Mouse (Mus musculus): ENCODE measurements around the gene Gpkow. TPM values are rescaled to one million over a fixed set of nuclear protein-coding genes. Genes with fewer than 3 reads are reported as not detected.

Gene Gpkow
- polyA plus RNA-seq (2012; fragmentation: generic; extraction: Trizol), result 10 to 100 TPM in 1 of 2 experiments, 1 to 10 TPM in 1; 2.5 to 11.5 TPM

GRCm38 (mm10) chrX:7696954-7697381 is at the start of gene Gpkow:
Gene Gpkow, plus strand, starts transcription at chrX:7697131.

GRCm38 (mm10) chrX:7657221-7657639 is 39.7 kb upstream of the Gpkow start, which contains the start of gene Prickle3:
Gene Prickle3, plus strand, starts transcription at chrX:7657260.

GRCm38 (mm10) chrX:7670921-7671623 is 25.9 kb upstream of the Gpkow start, which contains the start of gene Plp2:
Gene Plp2, minus strand, starts transcription at chrX:7671390.

DNA sequence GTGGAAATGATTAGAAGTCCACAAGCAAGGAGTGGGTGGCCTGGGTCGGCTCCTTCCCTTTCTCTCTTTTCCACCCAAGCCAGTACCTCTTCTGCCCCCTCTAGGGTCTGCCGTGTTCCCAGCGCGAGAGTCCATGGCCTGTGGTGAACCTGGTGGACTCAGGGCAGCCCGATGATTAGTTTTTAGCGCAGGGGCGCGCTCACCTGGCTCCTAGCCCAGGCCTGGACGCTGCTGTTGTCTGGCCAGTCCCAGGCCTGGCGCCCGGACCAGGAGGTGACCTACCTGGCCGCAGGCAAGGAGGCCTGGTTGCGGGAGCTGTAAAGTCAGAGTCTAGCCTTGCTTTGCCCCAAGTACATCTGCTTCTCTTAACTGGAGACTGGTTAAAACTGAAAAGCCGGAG is 16.1 kb upstream of the Gpkow start, which contains the start of gene Magix:
Gene Magix (minus strand): TSS at position 388 of the 400 bp plus-strand sequence.

DNA sequence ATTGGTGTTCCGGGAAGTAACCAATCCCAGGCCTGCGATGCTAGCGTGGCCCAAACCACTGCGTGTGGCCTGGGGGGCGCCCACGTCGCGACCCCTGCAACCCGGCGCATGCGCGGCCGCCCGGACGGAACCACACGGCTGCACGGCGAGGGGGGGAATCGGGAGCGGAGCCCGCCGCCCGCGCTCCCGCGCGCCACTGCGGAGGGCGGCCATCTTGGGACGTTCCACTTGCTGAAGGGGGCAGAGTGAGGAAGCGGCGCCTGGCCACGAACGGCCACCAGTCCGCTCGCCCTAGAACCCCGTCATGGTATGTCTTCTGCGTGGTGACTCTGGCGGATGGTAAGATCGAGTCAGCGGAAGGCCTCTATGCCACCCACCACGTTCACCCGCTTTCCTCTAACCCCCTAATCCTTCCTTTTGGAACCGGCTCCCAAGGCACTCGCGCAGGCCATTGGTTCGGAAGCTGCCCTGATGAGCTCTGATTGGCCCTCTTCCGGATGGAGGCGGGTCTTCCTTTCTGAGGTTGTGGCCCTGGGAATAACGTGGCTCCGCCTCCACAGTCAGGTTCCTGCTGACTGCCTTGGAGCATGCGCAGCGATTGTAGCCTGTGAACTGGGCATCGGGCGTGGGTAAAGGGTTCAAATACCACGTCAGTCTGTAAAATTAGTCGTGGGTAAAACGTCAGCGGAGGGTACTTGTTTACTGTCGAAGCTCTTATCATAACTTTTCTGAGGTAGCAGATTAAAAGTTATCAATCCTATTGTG is 17.4 kb downstream of the Gpkow start, which contains the start of gene Wdr45:
Gene Wdr45 (plus strand): TSS at position 199 of the 765 bp plus-strand sequence.

DNA sequence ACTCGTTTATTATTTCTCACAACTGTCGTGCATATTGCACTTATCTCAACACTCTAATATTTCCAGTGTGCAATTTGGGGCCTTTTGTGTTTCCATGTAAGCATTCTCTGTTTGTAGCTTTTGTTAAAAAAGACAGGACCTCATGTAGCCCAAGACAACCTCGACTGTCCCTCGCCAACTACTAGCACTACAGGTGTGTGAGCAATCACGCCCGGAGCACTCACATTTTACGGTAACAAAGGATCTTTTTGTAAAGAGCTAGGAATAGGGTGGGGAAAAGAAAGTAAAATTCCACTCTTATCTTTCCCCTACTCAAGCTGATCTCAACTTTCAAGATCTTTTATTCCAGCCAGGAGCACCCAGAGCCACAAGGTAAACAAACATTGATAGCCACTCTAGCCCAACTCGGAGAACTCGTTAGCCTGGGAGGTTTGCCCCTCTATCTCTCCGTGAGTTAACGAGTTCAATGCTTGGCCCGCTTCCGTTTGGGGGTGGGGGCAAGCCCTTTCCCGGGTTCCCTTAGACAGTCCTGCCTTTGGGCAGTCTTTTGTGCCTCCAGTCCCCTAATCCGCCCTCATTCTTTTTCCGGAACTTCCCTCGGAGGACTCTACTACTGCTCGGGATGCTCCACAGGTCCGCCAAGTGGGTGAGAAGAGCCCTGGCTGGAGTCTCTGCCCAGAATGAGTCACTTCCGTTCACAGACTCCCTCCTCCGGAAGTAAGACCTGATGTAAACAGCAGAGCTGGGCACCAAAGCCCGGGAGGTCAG is 24.8 kb downstream of the Gpkow start, which contains the start of gene Gm45208:
Gene Gm45208 (plus strand): TSS at position 732 of the 768 bp plus-strand sequence.

GRCm38 (mm10) chrX:7728215-7728921 is 31.4 kb downstream of the Gpkow start, which contains the start of gene Praf2:
Gene Praf2, plus strand, starts transcription at chrX:7728439.

GRCm38 (mm10) chrX:7750432-7751116 is 53.6 kb downstream of the Gpkow start, which contains the start of gene Ccdc120:
Gene Ccdc120, minus strand, starts transcription at chrX:7750905.

Other genes starting within 250 kb of the Gpkow start
- gene Foxp3, start 123.5 kb upstream of the Gpkow start, polyA plus RNA-seq (2012; fragmentation: generic; extraction: Trizol), result under 1 TPM; 0.12 to 0.41 TPM
- gene Ppp1r3f, start 122.8 kb upstream of the Gpkow start, polyA plus RNA-seq (2012; fragmentation: generic; extraction: Trizol), result 1 to 10 TPM; 1.5 to 4.1 TPM
- 10 to 100 TPM; 26.1 to 46.2 TPM for gene Ccdc22, start 91.6 kb upstream of the Gpkow start, polyA plus RNA-seq (2012; fragmentation: generic; extraction: Trizol)
- gene Cacna1f, start 90.0 kb upstream of the Gpkow start, polyA plus RNA-seq (2012; fragmentation: generic; extraction: Trizol), result under 1 TPM in 1 of 2 experiments, not detected in 1; 0.01 TPM
- gene Syp, start 58.7 kb upstream of the Gpkow start, polyA plus RNA-seq (2012; fragmentation: generic; extraction: Trizol), result under 1 TPM; 0.22 to 0.81 TPM
- under 1 TPM; 0.16 to 0.66 TPM for gene Prickle3, start 39.9 kb upstream of the Gpkow start, polyA plus RNA-seq (2012; fragmentation: generic; extraction: Trizol)
- 100 to 1,000 TPM; 442 to 683 TPM for gene Plp2, start 25.7 kb upstream of the Gpkow start, polyA plus RNA-seq (2012; fragmentation: generic; extraction: Trizol)
- gene Magix, start 15.9 kb upstream of the Gpkow start, polyA plus RNA-seq (2012; fragmentation: generic; extraction: Trizol), result under 1 TPM; 0.01 to 0.20 TPM
- gene Wdr45, start 17.2 kb downstream of the Gpkow start, polyA plus RNA-seq (2012; fragmentation: generic; extraction: Trizol), result 10 to 100 TPM; 15.4 to 54.3 TPM
- gene Gm45208, start 25.1 kb downstream of the Gpkow start, polyA plus RNA-seq (2012; fragmentation: generic; extraction: Trizol), result under 1 TPM in 1 of 2 experiments, not detected in 1; 0.24 TPM
- gene Praf2, start 31.3 kb downstream of the Gpkow start, polyA plus RNA-seq (2012; fragmentation: generic; extraction: Trizol), result 100 to 1,000 TPM; 113 to 154 TPM
- 1 to 10 TPM; 2.4 to 7.6 TPM for gene Ccdc120, start 53.8 kb downstream of the Gpkow start, polyA plus RNA-seq (2012; fragmentation: generic; extraction: Trizol)
- gene Tfe3, start 65.4 kb downstream of the Gpkow start, polyA plus RNA-seq (2012; fragmentation: generic; extraction: Trizol), result 10 to 100 TPM; 32.8 to 42.6 TPM
- gene Gripap1, start 92.6 kb downstream of the Gpkow start, polyA plus RNA-seq (2012; fragmentation: generic; extraction: Trizol), result 10 to 100 TPM in 1 of 2 experiments, 1 to 10 TPM in 1; 5.9 to 35.2 TPM
- 1 to 10 TPM in 1 of 2 experiments, under 1 TPM in 1; 0.34 to 4.5 TPM for gene Kcnd1, start 125.2 kb downstream of the Gpkow start, polyA plus RNA-seq (2012; fragmentation: generic; extraction: Trizol)
- 10 to 100 TPM; 21.4 to 48.2 TPM for gene Otud5, start 144.2 kb downstream of the Gpkow start, polyA plus RNA-seq (2012; fragmentation: generic; extraction: Trizol)
- gene Pim2, start 181.1 kb downstream of the Gpkow start, polyA plus RNA-seq (2012; fragmentation: generic; extraction: Trizol), result 1 to 10 TPM in 1 of 2 experiments, under 1 TPM in 1; 0.71 to 4.9 TPM
- 10 to 100 TPM; 14.0 to 50.6 TPM for gene Slc35a2, start 186.9 kb downstream of the Gpkow start, polyA plus RNA-seq (2012; fragmentation: generic; extraction: Trizol)
- gene Pqbp1, start 202.1 kb downstream of the Gpkow start, polyA plus RNA-seq (2012; fragmentation: generic; extraction: Trizol), result 100 to 1,000 TPM; 107 to 150 TPM
- 100 to 1,000 TPM in 1 of 2 experiments, 10 to 100 TPM in 1; 94.4 to 138 TPM for gene Timm17b, start 202.2 kb downstream of the Gpkow start, polyA plus RNA-seq (2012; fragmentation: generic; extraction: Trizol)
- not detected for gene Gm10491, start 210.7 kb downstream of the Gpkow start, polyA plus RNA-seq (2012; fragmentation: generic; extraction: Trizol)
- not detected for gene Gm10490, start 212.4 kb downstream of the Gpkow start, polyA plus RNA-seq (2012; fragmentation: generic; extraction: Trizol)
- not detected for gene Pcsk1n, start 222.7 kb downstream of the Gpkow start, polyA plus RNA-seq (2012; fragmentation: generic; extraction: Trizol)
- gene Eras, start 231.5 kb downstream of the Gpkow start, polyA plus RNA-seq (2012; fragmentation: generic; extraction: Trizol), result not detected